Mouse (Mus musculus): ENCODE measurements at regions not wholly inside any gene's neighbourhood (a gene's known extent, or its start where the extent isn't known, plus 50 kb on each side); places are given as distances from the start of the nearest gene placed in this dataset.
A peak's percentile ranks its signal among the peaks of the same experiment; 100 is the strongest.

DNA sequence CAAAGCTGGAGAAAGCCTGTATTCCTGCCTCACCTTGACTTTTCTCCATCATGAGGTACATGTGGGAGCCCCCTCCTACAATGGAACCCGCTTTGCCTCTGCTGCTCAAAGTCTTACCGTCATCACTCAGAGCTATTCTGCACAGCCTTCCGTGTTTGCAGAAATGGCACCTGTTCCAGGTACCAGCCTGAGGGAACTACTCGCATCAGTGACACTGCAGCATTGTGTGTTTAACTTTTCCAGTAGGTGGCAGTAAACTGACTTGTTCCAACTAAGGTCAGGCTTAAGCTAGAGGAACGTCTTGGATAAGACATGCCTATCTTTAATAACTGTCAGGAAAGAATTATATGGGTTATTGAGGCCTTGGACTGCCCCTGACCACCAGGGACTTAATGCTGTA lies 71.4 kb downstream of the Fam173b start:
- H3K4me3 ChIP-seq: no peak overlapping the region
- WGBS: 44% methylated on average over 5 of the region's 5 CpGs
- no peaks in the 10 kb centered on the region for H3K36me3 ChIP-seq
- H3K4me1 ChIP-seq: no peaks in the 10 kb centered on the region
- H3K27me3 ChIP-seq: no peaks in the 10 kb centered on the region
- ATAC-seq (ENCODE audit: low FRiP score, low read depth): no peak
- H3K27ac ChIP-seq (replicated peaks): no peak overlapping the region
- no peak overlapping the region for H3K4me2 ChIP-seq (replicated peaks)
- H3K9me3 ChIP-seq: no peaks in the 10 kb centered on the region
- no peak overlapping the region for H3K9ac ChIP-seq (replicated peaks)

DNA sequence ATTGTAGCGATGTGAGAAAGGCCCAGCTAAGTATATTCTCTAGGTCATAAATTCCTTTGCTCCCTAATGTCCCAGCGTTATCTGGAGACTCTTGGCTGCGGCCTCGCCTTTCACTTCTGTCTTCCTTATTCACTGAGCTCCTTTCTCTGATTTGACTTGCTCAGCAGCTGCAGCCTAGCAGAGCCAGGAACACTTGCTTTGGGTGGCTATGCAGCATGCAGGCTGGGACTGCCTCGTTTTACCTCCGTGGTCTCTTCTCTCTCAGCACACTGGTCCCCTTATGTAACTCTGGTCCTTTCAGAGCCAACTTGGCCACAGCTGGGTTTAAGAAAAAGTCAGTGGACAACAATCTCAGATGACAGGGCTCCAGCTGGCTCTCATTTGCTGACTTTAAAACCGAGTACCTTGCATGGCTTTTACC lies 75.1 kb downstream of the Fam173b start:
- Histone ChIP-seq H3K9ac (replicated peaks) (no peak overlapping the region), H3K9me3 (no peaks in the 10 kb centered on the region), H3K36me3 (no peaks in the 10 kb centered on the region), H3K4me2 (replicated peaks) (no peak overlapping the region), H3K4me1 (no peaks in the 10 kb centered on the region), H3K27me3 (no peaks in the 10 kb centered on the region), H3K27ac (replicated peaks) (no peak overlapping the region), H3K4me3 (no peak overlapping the region)
- 76% methylated on average over 7 of the region's 7 CpGs for WGBS
- no peak for ATAC-seq (ENCODE audit: low FRiP score, low read depth)

GRCm38 (mm10) chr15:31693109-31693508 lies 91.5 kb downstream of the Fam173b start:
- Histone ChIP-seq H3K4me3 (no peak overlapping the region), H3K9ac (replicated peaks) (no peak overlapping the region), H3K27ac (replicated peaks) (no peak overlapping the region), H3K36me3 (no peaks in the 10 kb centered on the region), H3K9me3 (no peaks in the 10 kb centered on the region), H3K4me1 (no peaks in the 10 kb centered on the region), H3K4me2 (replicated peaks) (no peak overlapping the region), H3K27me3 (no peaks in the 10 kb centered on the region)
- WGBS: 81% methylated on average over 3 of the region's 3 CpGs
- ATAC-seq (ENCODE audit: low FRiP score, low read depth): no peak

DNA sequence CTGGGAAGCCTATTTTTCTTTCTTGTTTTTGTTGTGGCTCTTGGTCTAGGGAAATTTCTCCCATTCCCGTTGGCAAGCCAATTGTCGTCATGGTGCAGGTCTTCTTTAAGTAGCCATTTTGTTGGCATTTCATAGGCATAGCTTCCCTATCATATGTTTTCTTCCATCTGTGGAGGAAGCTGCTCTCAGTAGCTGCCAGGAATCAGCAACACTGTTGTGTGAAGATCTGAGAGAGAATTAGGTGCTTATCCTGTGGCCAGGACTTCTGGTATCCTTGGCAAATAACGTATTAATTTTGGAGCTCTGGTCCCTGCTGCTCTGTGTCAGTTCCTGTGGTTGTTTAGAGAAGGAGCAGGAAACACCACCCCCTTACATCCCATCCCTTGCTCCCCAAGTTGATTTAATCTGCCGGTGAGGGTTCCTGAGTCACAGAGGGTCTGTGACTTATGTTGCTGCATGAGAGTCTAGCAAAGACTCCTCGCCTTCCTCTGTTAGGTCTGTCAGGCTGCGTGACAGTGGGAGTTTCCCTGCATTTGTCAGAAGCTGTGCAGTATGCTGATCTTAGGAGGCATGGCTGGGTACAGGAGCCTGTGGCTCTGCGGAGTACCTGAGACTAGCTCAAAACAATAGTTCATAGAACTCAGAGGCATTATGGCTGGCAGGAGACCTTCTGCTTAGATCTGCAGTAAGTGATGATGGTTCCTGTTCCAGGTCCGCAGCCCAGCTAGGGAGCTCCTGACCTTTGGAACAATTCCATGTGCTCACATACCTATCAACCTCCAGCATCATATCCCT lies 93.4 kb downstream of the Fam173b start:
- Histone ChIP-seq H3K4me2 (replicated peaks) (no peak overlapping the region), H3K4me1 (no peaks in the 10 kb centered on the region), H3K27me3 (no peaks in the 10 kb centered on the region), H3K36me3 (no peaks in the 10 kb centered on the region), H3K4me3 (no peak overlapping the region), H3K9me3 (no peaks in the 10 kb centered on the region), H3K27ac (replicated peaks) (no peak overlapping the region), H3K9ac (replicated peaks) (no peak overlapping the region)
- 88% methylated on average over 8 of the region's 8 CpGs for WGBS
- ATAC-seq (ENCODE audit: low FRiP score, low read depth): no peak

DNA sequence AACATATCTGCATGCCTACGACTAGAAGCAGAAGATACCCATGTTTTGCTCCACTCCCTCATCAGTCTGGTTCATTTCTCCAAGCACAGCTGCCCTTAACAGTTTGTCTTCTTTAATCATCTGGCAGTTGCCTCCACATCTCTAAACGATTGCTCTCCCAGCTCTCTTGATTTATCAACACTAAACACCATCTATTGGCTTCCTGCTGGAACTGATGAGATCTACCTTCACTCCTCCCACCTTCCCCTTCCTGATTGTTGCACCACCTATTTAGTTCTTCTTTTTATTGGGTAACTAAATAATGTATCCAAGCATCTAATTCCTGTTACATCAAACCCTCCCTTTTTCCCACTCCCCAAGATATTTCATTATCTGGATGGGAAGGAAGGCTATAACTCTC lies 101.7 kb downstream of the Fam173b start:
- Histone ChIP-seq H3K36me3 (no peaks in the 10 kb centered on the region), H3K4me1 (no peaks in the 10 kb centered on the region), H3K27ac (replicated peaks) (no peak overlapping the region), H3K4me3 (no peak overlapping the region), H3K9ac (replicated peaks) (no peak overlapping the region), H3K9me3 (0 out of 2 replicates have a peak, but pooled peaks cover 6% of the 10 kb centered on the region), H3K4me2 (replicated peaks) (no peak overlapping the region), H3K27me3 (no peaks in the 10 kb centered on the region)
- WGBS: 82% methylated on average over 2 of the region's 2 CpGs
- ATAC-seq (ENCODE audit: low FRiP score, low read depth): no peak

DNA sequence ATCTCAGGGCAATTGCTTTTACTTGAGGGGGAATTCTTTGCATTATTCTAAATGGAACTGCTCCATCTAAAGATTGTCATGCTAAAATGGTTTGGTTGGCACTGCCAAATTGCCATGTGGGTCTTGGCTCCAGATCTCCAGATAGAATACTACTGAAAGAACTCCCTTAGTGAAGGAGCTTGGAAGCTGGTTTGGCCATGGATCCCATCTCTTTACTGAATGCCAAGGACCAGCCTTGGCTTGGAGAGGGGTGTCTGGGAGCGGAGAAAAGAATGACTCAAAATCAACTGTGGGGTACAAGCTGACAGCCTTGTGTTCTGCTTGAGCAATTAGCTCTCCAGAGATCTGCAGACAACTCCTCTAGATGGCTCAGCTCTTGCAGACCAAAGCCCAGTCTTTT lies 105.8 kb downstream of the Fam173b start:
- no peak overlapping the region for H3K9ac ChIP-seq (replicated peaks)
- no peaks in the 10 kb centered on the region for H3K27me3 ChIP-seq
- no peaks in the 10 kb centered on the region for H3K4me1 ChIP-seq
- no peak overlapping the region for H3K4me3 ChIP-seq
- no peak overlapping the region for H3K27ac ChIP-seq (replicated peaks)
- WGBS: 88% methylated on average over 1 of the region's 1 CpGs
- no peak for ATAC-seq (ENCODE audit: low FRiP score, low read depth)
- 0 out of 2 replicates have a peak, but pooled peaks cover 6% of the 10 kb centered on the region for H3K9me3 ChIP-seq
- no peak overlapping the region for H3K4me2 ChIP-seq (replicated peaks)
- H3K36me3 ChIP-seq: no peaks in the 10 kb centered on the region

DNA sequence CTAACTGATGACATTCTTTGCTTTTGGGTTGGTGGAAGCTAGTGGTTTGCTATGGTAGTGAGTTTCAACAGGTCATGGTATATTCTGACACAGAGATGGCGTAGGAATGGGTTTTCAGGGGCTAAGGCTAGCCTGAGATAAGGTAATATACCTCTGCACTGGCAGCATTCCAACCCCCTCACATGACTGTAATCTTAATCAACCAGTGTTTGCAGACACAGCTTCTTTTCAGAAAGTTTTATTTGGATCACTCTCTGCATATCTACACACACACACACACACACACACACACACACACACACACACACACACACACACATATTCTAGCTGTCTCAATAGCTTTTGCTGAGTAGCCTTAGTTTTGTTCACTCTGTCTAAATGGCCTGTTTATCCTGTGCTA lies 119.4 kb downstream of the Fam173b start:
- Histone ChIP-seq H3K27me3 (no peaks in the 10 kb centered on the region), H3K4me1 (0 out of 2 replicates have a peak, but pooled peaks cover 5% of the 10 kb centered on the region), H3K36me3 (no peaks in the 10 kb centered on the region), H3K4me3 (no peak overlapping the region), H3K9ac (replicated peaks) (no peak overlapping the region), H3K9me3 (no peaks in the 10 kb centered on the region), H3K27ac (replicated peaks) (no peak overlapping the region), H3K4me2 (replicated peaks) (no peak overlapping the region)
- ATAC-seq (ENCODE audit: low FRiP score, low read depth): no peak
- WGBS: 83% methylated on average over 1 of the region's 1 CpGs

DNA sequence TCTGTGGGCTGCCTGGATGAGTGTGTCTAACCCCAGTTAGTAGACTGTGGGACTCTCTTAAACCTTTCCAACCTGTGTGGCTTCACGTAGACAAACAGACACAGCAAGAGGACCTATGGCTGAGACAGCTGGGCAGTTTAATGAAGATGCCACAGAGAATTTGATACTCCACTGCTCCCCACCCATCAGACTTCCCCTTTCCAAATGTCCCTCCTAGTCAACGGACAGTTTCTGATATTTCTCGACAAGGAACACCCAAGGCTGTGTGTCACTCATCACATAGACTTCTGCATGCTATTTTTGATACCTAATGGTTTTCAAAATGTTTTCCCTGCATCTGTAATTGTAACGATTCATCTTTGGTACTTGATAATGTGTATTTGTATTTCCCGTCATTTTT lies 120.8 kb downstream of the Fam173b start:
- Histone ChIP-seq H3K4me3 (no peak overlapping the region), H3K27ac (replicated peaks) (no peak overlapping the region), H3K9ac (replicated peaks) (no peak overlapping the region), H3K4me1 (no peaks in the 10 kb centered on the region), H3K4me2 (replicated peaks) (no peak overlapping the region), H3K9me3 (no peaks in the 10 kb centered on the region), H3K27me3 (no peaks in the 10 kb centered on the region), H3K36me3 (no peaks in the 10 kb centered on the region)
- no peak for ATAC-seq (ENCODE audit: low FRiP score, low read depth)
- 92% methylated on average over 5 of the region's 5 CpGs for WGBS

GRCm38 (mm10) chr15:31724252-31724651 lies 122.6 kb downstream of the Fam173b start:
- no peak overlapping the region for H3K9ac ChIP-seq (replicated peaks)
- no peaks in the 10 kb centered on the region for H3K4me1 ChIP-seq
- ATAC-seq (ENCODE audit: low FRiP score, low read depth): no peak
- 79% methylated on average over 11 of the region's 11 CpGs for WGBS
- no peak overlapping the region for H3K4me3 ChIP-seq
- no peaks in the 10 kb centered on the region for H3K9me3 ChIP-seq
- H3K27ac ChIP-seq (replicated peaks): no peak overlapping the region
- H3K27me3 ChIP-seq: no peaks in the 10 kb centered on the region
- no peak overlapping the region for H3K4me2 ChIP-seq (replicated peaks)
- no peaks in the 10 kb centered on the region for H3K36me3 ChIP-seq

GRCm38 (mm10) chr15:31729133-31729532 lies 127.5 kb downstream of the Fam173b start:
- WGBS: 84% methylated on average over 9 of the region's 9 CpGs
- no peak overlapping the region for H3K4me2 ChIP-seq (replicated peaks)
- H3K4me1 ChIP-seq: no peaks in the 10 kb centered on the region
- H3K27me3 ChIP-seq: no peaks in the 10 kb centered on the region
- no peaks in the 10 kb centered on the region for H3K36me3 ChIP-seq
- H3K27ac ChIP-seq (replicated peaks): no peak overlapping the region
- no peak overlapping the region for H3K9ac ChIP-seq (replicated peaks)
- H3K9me3 ChIP-seq: no peaks in the 10 kb centered on the region
- no peak for ATAC-seq (ENCODE audit: low FRiP score, low read depth)
- H3K4me3 ChIP-seq: no peak overlapping the region

GRCm38 (mm10) chr15:31741686-31742085 lies 140.0 kb downstream of the Fam173b start:
- Histone ChIP-seq H3K4me2 (replicated peaks) (no peak overlapping the region), H3K36me3 (no peaks in the 10 kb centered on the region), H3K27ac (replicated peaks) (no peak overlapping the region), H3K27me3 (no peaks in the 10 kb centered on the region), H3K4me1 (no peaks in the 10 kb centered on the region), H3K4me3 (no peak overlapping the region), H3K9ac (replicated peaks) (no peak overlapping the region), H3K9me3 (no peaks in the 10 kb centered on the region)
- 75% methylated on average over 4 of the region's 4 CpGs for WGBS
- no peak for ATAC-seq (ENCODE audit: low FRiP score, low read depth)

DNA sequence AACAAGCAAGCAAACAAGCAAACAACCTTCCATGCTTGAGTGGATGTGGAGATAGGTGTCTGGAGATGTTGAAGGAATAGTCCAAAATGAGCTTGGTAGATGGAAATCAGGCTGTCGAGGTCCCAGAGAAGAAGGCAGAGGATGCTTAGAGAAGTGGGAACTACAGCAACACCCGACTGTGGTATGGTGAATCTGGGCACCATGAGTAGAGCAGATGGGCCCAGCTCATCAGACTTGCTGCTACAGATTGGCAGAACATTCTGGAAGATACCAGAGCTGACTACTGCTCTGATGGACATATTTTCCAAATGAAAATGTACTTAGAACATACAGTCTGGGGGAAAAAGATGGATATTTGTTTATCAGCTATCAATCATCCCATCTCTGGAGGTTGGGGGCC lies 142.9 kb downstream of the Fam173b start:
- WGBS: 88% methylated on average over 2 of the region's 2 CpGs

GRCm38 (mm10) chr15:31752632-31753031 lies 151.0 kb downstream of the Fam173b start:
- Histone ChIP-seq H3K9ac (replicated peaks) (no peak overlapping the region), H3K4me2 (replicated peaks) (no peak overlapping the region), H3K27ac (replicated peaks) (no peak overlapping the region), H3K9me3 (no peaks in the 10 kb centered on the region), H3K36me3 (no peaks in the 10 kb centered on the region), H3K4me3 (no peak overlapping the region), H3K27me3 (no peaks in the 10 kb centered on the region), H3K4me1 (peaks cover 19% of the 10 kb centered on the region)
- 42% methylated on average over 2 of the region's 2 CpGs for WGBS
- ATAC-seq (ENCODE audit: low FRiP score, low read depth): peak; percentile 59

More for the DNA sequence above, 142.9 kb downstream of the Fam173b start:
- no peak for ATAC-seq (ENCODE audit: low FRiP score, low read depth)
- Histone ChIP-seq H3K9me3 (no peaks in the 10 kb centered on the region), H3K4me3 (no peak overlapping the region), H3K4me2 (replicated peaks) (no peak overlapping the region), H3K4me1 (no peaks in the 10 kb centered on the region), H3K9ac (replicated peaks) (no peak overlapping the region), H3K36me3 (no peaks in the 10 kb centered on the region), H3K27ac (replicated peaks) (no peak overlapping the region), H3K27me3 (no peaks in the 10 kb centered on the region)

Data from midbrain, embryonic 12.5 days (tissue).